Mouse (Mus musculus) thymus, postnatal 10 days (tissue): Measurements from ENCODE around the gene Mapkap1.

ENCODE experiments used
- DNase-seq, 2 experiments: peaks; one replicate each; pipeline ENCODE4 v3.0.0; 2021; ENCODE audit warnings: low spot score in 2 of 2

Gene Mapkap1

DNA sequence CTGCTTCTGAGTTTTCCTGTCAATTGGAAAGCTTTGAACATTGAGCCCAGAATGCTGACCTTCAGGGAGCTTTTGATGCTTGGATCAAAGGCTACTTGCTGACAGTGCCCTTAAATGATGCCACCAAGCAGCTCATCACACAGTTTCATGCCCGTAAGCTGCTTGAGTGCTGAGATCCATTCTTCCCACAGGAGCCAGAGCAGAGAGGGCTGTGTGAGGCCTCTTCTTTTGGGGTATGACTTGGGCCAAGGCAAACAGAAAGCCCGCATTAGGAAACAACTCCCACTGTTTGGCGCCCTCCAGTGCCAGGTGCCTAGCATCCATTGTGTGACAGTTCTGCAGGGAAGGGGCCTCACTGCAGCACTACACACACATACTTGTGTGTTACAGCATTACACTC, 123.5 kb downstream of the Mapkap1 start:
- peak in 1 of 2 experiments; percentile 13 for DNase-seq

DNA sequence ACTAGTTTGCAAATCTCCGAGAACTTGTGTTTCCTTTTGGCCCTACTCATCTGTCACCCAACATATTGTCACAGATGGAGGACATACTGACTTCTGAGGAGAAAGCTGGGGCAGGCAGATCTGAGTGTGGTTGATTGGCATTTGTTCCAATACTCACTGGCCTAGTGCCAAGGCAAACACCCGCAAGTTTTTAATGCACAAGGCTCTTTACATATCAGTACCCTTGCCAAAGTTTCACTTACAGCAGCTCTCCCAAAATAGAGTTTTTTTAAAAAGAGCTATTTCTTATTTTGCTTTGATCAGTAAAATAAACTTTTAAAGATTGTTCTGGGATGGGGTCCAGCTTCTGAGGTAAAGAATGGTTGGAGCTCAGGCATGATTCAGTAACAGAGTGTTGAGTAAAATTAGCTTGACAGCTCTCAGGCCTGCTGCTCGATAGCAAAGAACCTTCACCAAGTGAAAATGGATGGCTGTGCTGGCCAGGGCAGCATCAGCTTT, 125.3 kb downstream of the Mapkap1 start:
- no peak for DNase-seq

DNA sequence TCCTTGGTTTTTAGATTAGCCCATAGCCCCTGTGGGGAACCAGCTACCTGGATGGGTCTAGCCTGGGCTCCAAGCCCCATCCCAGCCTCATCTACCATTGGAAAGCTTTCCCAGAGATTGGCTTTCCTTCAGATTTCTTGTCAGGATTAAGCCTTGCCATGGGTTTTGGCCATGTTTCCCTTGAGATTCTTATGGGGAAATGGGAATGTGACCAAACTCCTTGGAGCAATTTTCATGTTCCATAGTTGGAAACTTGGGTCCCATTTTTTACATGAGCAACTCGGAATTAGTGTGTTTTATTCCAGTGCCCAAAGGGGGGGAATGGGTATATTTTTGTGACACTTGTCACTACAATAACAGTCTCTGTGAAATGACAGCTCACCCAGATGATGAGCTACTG, 125.8 kb downstream of the Mapkap1 start:
- no peak for DNase-seq

DNA sequence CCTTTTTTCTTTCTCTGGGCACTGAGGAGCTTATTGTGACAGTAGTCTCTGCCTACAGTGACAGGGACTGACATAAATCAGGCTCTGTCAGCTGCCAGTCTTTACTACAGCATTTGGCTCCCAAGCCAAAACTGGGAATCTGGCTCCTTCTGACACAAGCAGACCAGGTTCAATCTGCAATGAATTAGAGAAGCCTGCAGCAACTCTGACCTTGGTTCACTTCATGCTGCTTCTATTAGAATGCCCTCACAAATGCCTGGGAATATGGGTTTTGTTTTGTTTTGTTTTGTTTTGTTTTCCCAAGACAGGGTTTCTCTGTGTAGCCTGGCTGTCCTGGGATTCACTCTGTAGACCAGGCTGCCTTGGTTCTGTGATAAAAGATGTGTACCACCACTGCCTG, 126.7 kb downstream of the Mapkap1 start:
- DNase-seq, result no peak

DNA sequence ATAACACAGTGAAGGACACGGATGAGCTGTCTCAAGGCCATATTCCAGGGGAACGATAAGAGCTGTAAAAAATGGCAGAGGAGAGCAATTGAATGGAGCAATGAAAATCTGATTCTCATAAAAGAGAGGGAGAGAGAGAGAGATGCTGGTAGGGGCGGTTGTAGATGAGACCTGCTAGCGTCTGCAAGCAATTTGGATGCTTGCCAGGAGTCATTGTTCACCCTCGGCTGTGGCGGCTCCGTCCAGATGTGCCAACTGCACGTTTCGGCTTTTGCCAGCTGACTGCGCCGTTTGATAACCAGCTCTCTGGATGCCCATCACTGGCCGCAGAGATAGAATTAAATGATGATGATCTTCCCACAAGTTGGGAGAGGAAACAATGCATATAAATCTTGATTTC, 128.4 kb downstream of the Mapkap1 start:
- DNase-seq, result no peak

DNA sequence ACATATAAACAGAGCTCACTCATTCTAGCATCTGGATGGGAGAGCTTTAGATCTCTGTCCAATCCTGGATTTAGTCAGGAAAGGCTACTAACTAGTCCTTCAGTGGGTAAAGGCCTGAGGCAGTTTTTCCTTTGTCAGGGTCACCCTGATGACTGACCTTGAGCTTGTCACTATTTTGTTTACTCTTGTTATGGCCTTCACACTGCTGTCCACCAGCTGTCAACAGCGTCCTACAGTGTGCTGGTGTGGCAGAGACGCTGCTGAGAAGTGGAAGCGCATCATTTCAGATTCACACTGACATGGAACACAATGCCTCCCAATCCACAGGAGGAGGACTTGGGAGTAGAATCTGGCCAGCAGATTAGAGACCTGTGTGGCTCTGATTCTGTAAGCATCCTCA, 130.8 kb downstream of the Mapkap1 start:
- no peak for DNase-seq

DNA sequence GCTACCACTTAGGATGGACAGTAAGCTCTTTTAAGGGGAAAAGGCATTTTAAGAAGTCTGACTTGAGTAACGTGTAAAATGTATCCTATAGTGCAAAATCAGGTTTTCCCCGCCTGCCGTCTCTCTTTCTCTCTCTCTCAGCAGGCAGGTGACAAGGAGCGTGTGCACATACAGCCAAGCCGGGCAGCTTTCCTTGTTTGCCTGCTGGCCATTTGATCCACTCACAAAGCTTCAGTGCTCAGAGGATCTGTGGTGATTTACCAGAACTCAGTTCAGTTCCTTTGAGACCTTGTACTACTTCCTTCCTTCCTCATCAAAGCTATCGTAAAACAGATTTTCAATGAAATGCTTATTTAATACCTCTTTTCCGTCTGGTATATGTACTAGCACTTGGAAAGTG, 137.0 kb downstream of the Mapkap1 start:
- no peak for DNase-seq

DNA sequence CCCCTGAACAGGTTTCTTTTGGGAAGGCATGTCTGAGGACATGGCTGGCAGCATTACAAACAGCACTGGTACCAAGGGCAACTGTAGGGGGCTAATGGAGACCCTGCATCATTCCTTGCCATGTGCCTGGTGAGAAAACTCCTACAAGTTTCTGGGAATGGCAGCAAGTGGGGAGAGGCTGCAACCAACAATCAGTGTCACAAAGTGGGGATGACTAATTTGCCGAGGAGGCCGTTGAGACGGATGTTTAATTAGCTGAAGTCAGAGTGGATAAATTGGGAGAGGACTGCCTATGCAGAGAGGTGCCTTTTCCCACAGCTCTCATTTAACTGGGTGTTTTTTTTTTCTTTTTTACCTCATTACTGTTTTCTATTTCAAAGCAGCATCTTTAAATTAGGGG, 137.4 kb downstream of the Mapkap1 start:
- no peak for DNase-seq

DNA sequence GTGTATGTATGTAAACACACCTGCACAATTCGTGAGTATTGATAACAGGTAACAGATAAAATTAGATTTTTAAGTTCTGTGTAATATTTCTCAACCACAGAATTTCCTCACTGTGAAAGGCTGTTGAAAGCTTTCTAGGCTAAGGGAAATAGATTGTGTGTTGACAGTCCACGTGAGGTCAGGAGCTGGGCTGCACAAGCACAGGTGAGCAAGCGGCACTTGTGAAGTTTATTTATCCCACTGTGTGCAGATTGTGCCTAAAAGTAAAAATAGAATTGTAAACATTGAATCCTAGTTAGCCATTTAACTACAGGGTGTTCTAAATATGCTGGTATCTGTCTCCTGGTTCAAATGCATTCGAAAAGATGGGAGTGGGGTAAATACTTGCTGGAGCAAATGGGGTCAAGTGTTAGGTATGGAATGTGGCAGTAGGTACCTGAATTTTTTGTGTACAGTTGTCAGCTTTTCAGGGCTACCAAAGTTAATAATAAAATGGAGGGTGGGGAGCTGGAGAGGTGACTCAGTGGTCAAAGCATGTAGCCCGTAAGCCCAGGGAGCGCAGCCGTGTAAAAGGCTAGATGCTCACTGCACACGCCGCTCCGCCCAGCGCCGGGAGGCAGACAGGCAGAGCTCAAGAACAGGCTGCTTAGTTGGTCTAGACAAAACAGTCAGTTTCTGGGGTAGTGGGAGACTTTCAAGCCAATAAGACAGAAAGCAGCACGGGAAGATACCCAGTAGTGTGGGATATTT, 138.2 kb downstream of the Mapkap1 start:
- no peak for DNase-seq

DNA sequence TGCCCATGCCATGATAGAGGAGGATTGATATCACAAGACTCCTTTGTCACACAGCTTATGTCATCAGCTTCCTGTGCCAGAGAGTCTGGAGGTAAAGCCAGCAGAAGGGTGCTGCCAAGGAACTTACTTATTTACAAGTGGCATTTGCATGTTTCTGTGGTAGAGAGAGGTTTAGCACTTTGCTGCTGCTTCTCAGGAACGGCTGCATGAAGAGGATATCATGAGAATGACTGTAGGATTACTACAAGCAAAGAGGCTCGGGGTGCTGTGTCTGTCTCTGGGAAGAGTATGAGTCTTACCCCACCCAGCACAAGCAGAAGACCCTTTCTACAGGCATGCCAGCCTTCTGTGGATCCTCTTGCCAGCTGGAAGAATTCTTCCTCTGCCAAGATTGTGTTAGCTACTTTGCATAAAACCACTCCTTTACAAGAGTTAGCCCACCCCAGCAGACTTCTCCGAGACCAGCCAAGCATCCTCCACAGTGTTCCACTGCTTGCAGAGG, 139.7 kb downstream of the Mapkap1 start:
- DNase-seq, result no peak

DNA sequence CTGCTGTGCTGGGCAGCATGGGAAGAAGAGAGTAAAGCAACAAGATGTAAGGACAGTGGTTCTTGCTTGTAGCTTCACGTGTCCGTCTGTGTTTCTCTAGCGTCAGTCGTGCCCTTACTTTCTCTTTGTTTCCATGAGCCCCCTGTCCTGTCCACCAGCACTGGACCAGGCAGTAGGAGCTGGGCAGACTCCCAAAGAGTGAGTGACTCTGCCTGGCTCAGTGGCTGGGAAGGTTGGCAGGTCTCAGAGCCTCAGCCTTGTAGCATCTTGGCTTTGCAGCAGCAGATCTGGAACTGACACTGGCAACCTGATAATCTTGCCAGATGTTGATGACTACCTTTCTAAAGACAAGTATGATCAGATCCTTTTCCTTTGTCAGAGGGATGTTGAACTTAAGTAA, 140.9 kb downstream of the Mapkap1 start:
- DNase-seq, result no peak

DNA sequence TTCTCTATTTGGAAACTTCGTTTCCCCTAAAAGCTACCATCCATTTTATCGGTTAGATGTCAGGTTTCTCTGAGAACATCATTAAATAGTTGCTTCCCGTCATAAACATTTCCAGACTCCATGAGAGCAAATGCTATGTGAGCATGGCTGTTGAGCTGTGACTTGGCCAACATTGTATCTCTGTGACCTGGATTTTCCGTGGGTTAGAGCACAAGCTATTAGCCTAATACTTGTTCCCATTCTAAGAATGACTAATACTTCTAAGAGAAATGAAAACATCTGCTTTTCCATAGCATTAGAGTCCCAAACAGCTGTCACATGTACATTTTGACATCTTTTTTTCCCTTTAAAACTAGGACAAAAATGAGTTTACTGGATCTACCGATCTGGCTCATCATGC, 142.4 kb downstream of the Mapkap1 start:
- DNase-seq, result no peak

DNA sequence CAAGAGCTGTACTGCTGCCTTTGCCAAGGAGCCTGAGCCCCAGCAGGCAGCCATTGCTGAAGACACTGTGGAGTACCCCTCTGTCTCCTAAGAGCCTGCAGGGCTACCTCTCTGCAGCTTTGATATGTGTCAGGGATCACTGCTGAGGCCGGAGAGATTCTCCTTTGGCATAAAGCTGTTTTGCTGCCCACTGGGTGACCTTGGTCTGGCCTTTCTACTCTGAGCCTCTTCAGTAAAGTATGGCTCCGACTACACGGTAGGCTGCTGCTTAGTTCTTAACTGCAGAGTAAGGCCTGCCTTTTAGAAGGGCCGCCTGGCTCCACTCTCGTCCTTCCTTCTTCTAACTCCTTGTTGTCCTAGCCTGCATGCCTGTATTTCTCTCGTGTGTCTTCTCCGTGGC, 142.9 kb downstream of the Mapkap1 start:
- no peak for DNase-seq

DNA sequence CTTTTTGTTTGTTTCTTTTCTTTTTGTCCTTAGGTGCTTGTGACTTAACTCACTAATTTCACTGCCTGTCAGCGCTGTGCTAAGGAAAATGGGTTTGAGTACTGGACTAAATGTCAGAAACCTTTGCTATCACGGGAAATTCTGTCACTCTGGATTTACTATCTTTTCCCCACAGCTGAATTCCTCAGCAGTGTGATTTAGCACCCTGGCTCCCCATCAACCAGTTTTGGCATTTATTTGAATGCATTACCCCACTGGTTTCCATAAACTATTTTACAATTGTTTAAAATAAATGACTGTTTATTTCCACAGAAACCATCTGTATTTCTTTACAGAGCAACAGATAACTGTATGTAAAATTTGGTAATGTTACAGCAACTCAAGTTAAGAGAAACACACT, 146.2 kb downstream of the Mapkap1 start:
- no peak for DNase-seq

DNA sequence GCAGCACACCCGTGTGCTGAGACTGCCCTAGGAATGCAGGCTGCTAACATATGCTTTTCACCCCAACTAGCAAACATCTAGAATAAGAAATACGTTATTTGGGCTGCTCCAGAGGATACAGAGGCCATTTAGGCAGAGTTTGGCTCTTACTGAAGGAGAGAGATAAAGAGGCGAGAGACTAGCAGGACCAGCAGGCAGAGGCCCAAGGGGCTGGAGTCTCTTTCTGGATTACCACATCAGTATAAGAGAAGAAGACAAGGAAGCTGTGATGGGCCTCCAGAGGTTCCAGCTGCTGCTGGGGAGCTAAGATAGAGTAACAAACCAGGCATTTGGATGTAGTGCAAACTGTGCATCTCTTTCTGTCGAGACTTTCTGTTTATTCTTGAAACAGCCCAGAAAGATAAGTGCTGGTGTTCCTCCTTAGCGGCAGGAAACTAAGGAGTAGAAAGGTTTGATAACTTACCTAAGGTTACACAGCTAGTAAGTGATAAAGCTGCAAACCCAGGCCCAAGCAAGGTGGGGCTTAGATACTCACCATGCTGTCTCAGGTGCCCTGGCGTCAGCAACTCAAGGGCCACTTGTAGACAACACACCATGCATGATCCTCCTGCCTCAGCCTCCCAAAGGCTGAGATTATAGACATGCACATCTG, 147.1 kb downstream of the Mapkap1 start:
- DNase-seq, result no peak

DNA sequence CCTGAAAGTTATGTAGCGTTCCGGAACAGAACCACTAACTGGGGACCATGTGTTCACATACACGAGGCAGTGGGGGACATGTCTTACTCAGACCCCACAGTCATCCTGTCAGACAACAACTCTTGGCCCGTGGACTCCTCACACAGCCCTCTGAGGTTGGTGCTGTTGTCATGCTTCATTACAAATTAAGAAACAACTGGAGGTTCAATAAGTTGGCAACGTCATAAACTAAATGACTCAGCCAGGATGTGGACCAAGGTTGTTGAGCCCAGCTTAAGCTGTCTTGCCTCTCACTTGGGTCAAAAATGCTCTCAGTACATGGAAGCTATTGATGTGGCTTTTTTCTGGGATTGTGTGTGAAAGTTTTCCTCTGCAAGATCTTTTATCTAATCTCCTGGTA, 153.6 kb downstream of the Mapkap1 start:
- no peak for DNase-seq

DNA sequence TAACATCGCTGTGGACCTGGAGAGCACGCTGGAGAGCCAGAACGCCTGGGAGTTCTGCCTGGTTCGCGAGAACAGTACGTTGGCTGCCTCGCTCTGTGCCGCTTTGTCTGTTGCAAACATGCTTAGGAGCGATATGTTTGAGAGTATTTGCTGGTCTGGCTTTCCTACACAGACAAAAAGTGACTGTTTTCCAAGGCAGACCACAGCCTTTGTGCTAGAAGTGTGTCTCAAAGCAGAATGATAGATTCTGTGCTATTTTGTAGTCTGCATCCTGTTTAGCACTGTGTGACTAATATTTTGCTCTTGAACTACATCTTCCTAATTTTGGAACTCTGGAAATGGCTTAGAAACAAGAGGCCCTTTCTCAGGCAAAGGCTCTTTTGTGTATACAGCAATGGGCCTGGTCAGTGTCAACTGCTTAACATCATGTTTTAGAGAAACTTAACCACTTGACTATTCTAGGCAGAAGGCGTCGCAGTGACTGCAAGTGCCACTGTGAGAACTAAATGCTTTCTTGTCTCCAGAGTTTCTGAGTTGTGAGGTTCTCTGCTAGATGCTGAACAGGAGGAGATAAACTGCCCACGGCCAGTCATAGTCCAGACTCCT, 156.6 kb downstream of the Mapkap1 start:
- no peak for DNase-seq

DNA sequence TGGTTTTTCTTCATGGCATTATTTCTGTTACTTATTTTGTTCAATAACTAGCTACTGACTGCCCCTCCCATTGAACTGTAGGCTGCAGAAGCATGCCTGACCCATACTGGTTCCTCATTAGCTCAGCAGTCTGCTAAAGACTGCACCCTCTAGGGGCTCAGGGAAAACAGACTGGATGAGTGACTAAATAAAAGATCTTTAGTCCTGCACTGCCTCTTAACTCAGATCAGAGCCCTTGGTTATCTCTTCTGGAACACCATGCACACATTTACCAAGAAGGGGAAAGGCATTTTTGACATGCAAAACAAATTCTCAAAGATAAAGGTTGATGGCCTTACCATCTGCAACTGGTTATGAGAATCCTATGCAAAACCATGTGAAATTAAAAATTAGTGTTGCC, 157.3 kb downstream of the Mapkap1 start:
- no peak for DNase-seq

DNA sequence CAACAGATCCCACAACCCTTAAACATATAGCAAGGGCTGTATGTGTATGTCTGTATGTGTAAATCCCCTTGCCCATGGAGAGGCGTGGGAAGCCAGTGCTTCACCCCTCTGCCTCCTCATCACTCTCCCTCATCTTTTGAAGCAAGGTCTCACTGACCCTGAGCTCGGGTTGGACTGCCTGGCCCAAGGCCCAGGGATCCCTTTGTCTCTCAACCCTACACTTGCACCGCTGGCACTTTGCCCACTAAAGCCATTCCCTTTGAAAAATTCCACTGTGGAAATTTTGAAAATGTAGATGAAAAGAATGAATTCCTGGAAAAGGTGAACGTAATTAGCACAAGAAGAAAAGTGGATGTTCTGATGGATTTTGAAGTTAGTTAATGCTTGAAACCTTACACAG, 159.6 kb downstream of the Mapkap1 start:
- no peak for DNase-seq

DNA sequence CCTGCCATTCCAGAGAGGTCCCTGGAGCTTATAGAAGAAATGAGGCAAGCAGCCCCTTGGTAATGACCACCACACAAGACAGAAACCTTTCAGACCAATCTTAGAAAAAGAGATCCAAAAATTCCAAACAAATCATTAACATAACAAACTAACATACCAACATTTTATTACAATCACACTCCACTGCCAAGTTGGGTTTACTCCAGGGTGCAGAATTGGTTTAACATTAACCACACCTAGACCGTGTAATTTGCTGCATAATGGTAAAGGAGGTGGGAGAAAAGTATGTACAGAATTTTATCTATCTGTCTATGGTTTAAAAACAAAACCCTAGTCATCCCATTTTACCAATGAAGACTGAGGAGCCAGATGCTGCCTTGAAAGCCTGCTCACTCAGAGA, 160.0 kb downstream of the Mapkap1 start:
- DNase-seq, result no peak

DNA sequence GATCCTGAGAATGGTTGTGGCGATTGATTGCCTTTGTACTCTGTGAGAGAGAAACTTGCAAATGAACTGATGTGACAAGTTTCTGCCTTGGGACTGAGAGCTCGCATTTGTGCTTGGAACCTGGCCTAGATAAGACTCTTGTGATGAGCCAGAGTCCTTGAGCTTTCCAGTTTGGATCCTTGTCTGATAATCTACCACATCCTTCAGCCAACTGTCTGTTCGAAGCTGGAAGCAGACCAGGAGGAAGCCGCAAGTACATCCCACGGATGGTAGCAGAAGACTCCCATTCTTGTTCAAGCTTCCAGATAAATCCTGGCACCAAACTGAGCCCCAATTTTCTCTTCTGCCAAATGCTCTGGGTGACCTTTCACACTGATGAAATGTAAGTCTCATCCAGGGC, 162.6 kb downstream of the Mapkap1 start:
- no peak for DNase-seq

DNA sequence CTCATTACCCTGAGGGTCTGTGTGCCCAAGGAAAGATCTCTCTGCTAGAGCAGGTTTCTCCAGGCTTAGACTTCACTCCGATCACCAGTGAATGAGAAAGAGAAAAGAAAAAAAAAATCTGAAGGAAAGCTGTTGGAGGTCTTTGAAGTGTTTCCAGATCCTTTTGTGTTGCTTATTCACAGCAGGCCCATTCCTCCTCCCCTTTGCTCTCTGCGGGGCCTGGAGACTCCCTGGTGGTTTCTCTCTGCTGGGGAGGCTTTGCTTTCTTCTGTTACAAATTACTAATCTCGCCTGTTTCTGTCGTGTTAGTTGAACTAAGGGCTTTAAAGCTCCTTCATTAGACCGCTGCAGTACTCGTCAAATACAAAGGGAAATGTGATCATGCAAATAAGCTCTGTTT, 163.8 kb downstream of the Mapkap1 start:
- no peak for DNase-seq

DNA sequence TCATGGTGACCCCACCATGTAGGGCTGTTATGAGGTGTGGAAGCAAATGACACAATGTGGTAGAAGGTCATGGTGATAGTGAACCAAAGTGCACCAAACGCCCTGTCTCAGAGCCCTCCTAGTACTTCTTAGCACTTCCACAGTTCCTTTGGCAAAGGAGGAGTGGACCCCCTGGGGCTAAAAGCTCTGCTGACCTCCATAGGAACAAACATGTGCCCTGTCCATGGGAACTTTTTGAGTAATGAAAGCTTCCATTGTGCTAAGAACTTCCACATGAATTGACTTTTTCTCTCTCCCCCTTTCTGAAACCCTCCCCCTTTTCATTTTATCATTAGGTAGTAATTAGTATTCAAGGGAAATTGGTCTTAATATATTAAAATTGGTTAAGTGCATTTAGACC, 164.5 kb downstream of the Mapkap1 start:
- no peak for DNase-seq
